Mouse (Mus musculus): Measurements from ENCODE around the gene Pate3.

DNA sequence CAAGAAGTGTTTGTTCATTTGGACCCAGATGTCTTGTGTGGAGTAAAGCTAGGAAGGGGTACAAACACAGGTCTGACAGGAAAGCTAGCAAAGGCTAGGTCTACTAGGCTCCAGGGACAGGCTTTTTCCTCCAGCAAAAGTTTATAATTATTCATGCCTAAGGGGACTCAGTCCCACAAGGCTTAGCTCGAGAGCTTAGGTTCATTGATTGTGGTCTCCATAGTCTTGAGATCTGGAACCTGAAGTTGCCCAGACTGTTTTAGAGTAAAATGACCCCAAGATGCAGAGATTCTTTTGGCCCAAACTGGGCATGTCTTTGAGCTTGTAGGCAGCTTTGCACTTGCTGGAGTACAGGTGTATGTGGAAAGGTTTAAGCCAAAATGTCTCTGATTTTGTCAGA, at the start of gene Pate3:
- TF ChIP-seq CTCF (IDR thresholded peaks at IDR 0.05; ENCODE audit: low read depth): no peak
- TF ChIP-seq EP300 (IDR thresholded peaks at IDR 0.05; ENCODE audit: low read depth): no peak
